Mouse (Mus musculus) CH12.LX (cell line): ENCODE measurements around the gene Gsta1. TPM values are rescaled to one million over a fixed set of nuclear protein-coding genes. Genes with fewer than 3 reads are reported as not detected.
"Not testable (repeated sequence)": the region's sequence is repeated elsewhere in the genome, so short reads cannot be mapped to it uniquely, and the experiment has no call there.

Source experiments
- DNase-seq: peaks from one replicate; pipeline ENCODE4 v3.0.0-alpha.2; 2013; ENCODE audit errors: extremely low read depth
- H3K27ac ChIP-seq: 2 replicates; pipeline ENCODE4 v1.5.1; 2012; ENCODE audit warnings: low read depth, mild to moderate bottlenecking, control low read depth, moderate library complexity; ENCODE audit not compliant: insufficient read depth
- H3K27me3 ChIP-seq: replicated peaks from 2 replicates; pipeline ENCODE3; 2012; ENCODE audit warnings: inconsistent platforms
- H3K36me3 ChIP-seq, 2 experiments: replicated peaks in 1 of 2; 2 replicates each; pipeline versions ENCODE3 to v1.6.1; 2012; ENCODE audit warnings: inconsistent platforms in 1 of 2, low read length in 1 of 2, mild to moderate bottlenecking in 1 of 2, mixed read lengths in 1 of 2, moderate library complexity in 1 of 2; ENCODE audit not compliant: control insufficient read depth in 1 of 2, insufficient read depth in 1 of 2
- H3K4me1 ChIP-seq, 2 experiments: 2 replicates each; pipeline ENCODE4 v1.6.1; 2012; ENCODE audit warnings: inconsistent platforms in 1 of 2, moderate library complexity in 1 of 2; ENCODE audit not compliant: insufficient read depth in 2 of 2, control insufficient read depth in 1 of 2
- H3K4me2 ChIP-seq: 2 replicates; pipeline ENCODE4 v1.6.1; 2012; ENCODE audit warnings: low read depth, mild to moderate bottlenecking, control low read depth; ENCODE audit not compliant: poor library complexity, insufficient read depth, severe bottlenecking
- H3K4me3 ChIP-seq, 3 experiments: fragments of 150-350 bp in 1 of 3; sonication (generic) in 1 of 3; replicated peaks in 1 of 3; 2 replicates each; pipeline versions ENCODE3 to v1.5.1; 2011 to 2012; ENCODE audit warnings: low read depth in 2 of 3, low read length in 2 of 3, mild to moderate bottlenecking in 2 of 3, moderate library complexity in 2 of 3, control low read depth in 1 of 3, improper control_type of control experiment in 1 of 3, inconsistent platforms in 1 of 3, mixed read lengths in 1 of 3; ENCODE audit not compliant: poor library complexity in 1 of 3
- H3K79me2 ChIP-seq: replicated peaks from 2 replicates; pipeline ENCODE4 v1.6.1; 2012; ENCODE audit warnings: mild to moderate bottlenecking, moderate library complexity; ENCODE audit not compliant: control insufficient read depth, poor library complexity, insufficient read depth, severe bottlenecking; ENCODE audit errors: extremely low read depth
- H3K9ac ChIP-seq: 2 replicates; pipeline ENCODE4 v1.6.1; 2012; ENCODE audit warnings: low read depth, mild to moderate bottlenecking, control low read depth, moderate library complexity; ENCODE audit not compliant: insufficient read depth
- H3K9me3 ChIP-seq: replicated peaks from 2 replicates; pipeline ENCODE3; 2012; ENCODE audit warnings: low read length, inconsistent platforms, mixed read lengths
- CHD1 ChIP-seq: IDR thresholded peaks from 2 replicates; pipeline ENCODE4 v1.6.1; 2012; ENCODE audit warnings: low read depth, low read length, improper control_type of control experiment, inconsistent platforms
- E2F4 ChIP-seq: IDR thresholded peaks from 2 replicates; pipeline ENCODE4 v1.6.1; 2011; ENCODE audit warnings: low read depth, low read length, improper control_type of control experiment; ENCODE audit not compliant: insufficient replicate concordance
- ELF1 ChIP-seq: IDR thresholded peaks from 2 replicates; pipeline ENCODE4 v1.6.1; 2014; ENCODE audit warnings: low read depth, mild to moderate bottlenecking, inconsistent platforms, low read length, improper control_type of control experiment
- EP300 ChIP-seq: IDR thresholded peaks from 2 replicates; pipeline ENCODE4 v1.6.1; 2011; ENCODE audit warnings: low read length, improper control_type of control experiment
- ETS1 ChIP-seq: conservative IDR thresholded peaks from 2 replicates; pipeline ENCODE4 v1.6.1; 2012; ENCODE audit warnings: low read depth, mild to moderate bottlenecking, inconsistent platforms, low read length, improper control_type of control experiment, moderate library complexity
- HCFC1 ChIP-seq: IDR thresholded peaks from 2 replicates; pipeline ENCODE4 v1.6.1; 2012; ENCODE audit warnings: low read depth, mild to moderate bottlenecking, inconsistent platforms, low read length, improper control_type of control experiment
- JUND ChIP-seq: conservative IDR thresholded peaks from 2 replicates; pipeline ENCODE4 v1.6.1; 2011; ENCODE audit warnings: low read depth, low read length, improper control_type of control experiment
- KAT2A ChIP-seq: IDR thresholded peaks from 2 replicates; pipeline ENCODE4 v1.6.1; 2012; ENCODE audit warnings: low read length, improper control_type of control experiment, inconsistent platforms; ENCODE audit not compliant: insufficient replicate concordance
- MAX ChIP-seq: IDR thresholded peaks from 2 replicates; pipeline ENCODE4 v1.6.1; 2011; ENCODE audit warnings: low read length, improper control_type of control experiment
- MEF2A ChIP-seq: IDR thresholded peaks from 2 replicates; pipeline ENCODE4 v1.6.1; 2014; ENCODE audit warnings: low read depth, mild to moderate bottlenecking, inconsistent platforms, low read length, improper control_type of control experiment, borderline replicate concordance
- MYC ChIP-seq: IDR thresholded peaks from 2 replicates; pipeline ENCODE4 v1.6.1; 2011; ENCODE audit warnings: low read depth, mild to moderate bottlenecking, improper control_type of control experiment, low read length
- POLR2A ChIP-seq: IDR thresholded peaks from 2 replicates; pipeline ENCODE4 v1.6.1; 2011; ENCODE audit warnings: low read depth, mild to moderate bottlenecking, improper control_type of control experiment, low read length
- SIN3A ChIP-seq: IDR thresholded peaks from 2 replicates; pipeline ENCODE4 v1.6.1; 2012; ENCODE audit warnings: low read length, improper control_type of control experiment, inconsistent platforms
- SMC3 ChIP-seq: IDR thresholded peaks from 2 replicates; pipeline ENCODE4 v1.6.1; 2011; ENCODE audit warnings: low read depth, low read length, improper control_type of control experiment
- TCF12 ChIP-seq: IDR thresholded peaks from 2 replicates; pipeline ENCODE4 v1.6.1; 2014; ENCODE audit warnings: low read depth, mild to moderate bottlenecking, inconsistent platforms, low read length, improper control_type of control experiment
- UBTF ChIP-seq: IDR thresholded peaks from 2 replicates; pipeline ENCODE4 v1.6.1; 2012; ENCODE audit warnings: low read depth, mild to moderate bottlenecking, inconsistent platforms, low read length, improper control_type of control experiment, moderate library complexity
- USF2 ChIP-seq: conservative IDR thresholded peaks from 2 replicates; pipeline ENCODE4 v1.6.1; 2011; ENCODE audit warnings: low read depth, low read length, improper control_type of control experiment
- dilution Hi-C: fragments of 300-500 bp; cut with MboI; formaldehyde crosslinking; loops from 2 replicates; pipeline ENCODE4 v1.14.3; 2020; ENCODE audit warnings: low sequenced_read_pairs; ENCODE audit not compliant: extremely low pct_unique_long_range_greater_than_20kb, extremely low pct_ligation_motif_present
- in situ Hi-C: fragments of 300-500 bp; cut with MboI; formaldehyde crosslinking; loops from 3 replicates; pipeline ENCODE4 v1.14.3; 2019; ENCODE audit warnings: low sequenced_read_pairs, low pct_ligation_motif_present, low pct_unique_long_range_greater_than_20kb, mixed read lengths
- polyA plus RNA-seq: library from polyadenylated mRNA; unstranded; fragments of >175 nt; gene quantifications from 2 replicates; pipeline ENCODE4 v1.2.1, GENCODE M21; 2012; ENCODE audit warnings: low read depth; ENCODE audit not compliant: insufficient read length
- total RNA-seq, 2 experiments: library from RNA; depleted of rRNA; stranded (reverse); fragments of 300-350 nt in 1 of 2; fragments of >200 nt in 1 of 2; gene quantifications; 2 replicates each; pipeline ENCODE4 v1.2.3; 2012 to 2014

Gsta1 gene
- total and polyA plus RNA-seq, 3 experiments, result not detected

DNA sequence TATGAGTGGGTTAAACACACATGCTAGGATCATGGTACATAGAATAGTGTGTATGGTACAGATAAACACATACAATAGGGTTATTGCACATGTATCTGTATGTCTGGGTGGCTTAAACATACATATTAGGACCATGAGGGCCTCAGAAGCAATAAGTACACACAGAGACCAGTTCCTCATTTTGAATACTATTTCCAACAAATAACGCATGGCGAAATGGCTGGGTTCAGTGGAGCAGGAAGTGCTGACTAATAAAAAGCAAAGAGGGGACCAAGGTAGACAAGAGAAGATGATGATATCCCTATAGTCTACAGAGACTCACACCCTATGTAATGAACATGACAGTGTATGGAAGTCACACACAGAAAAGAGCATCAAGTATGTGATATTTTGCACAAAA lies 2.3 kb upstream of the Gsta1 start:
- Histone ChIP-seq H3K4me1 (peaks cover 0 to 17% of the 10 kb centered on the region in 2 experiments; a peak in 2 of 4 replicates), H3K79me2 (no peaks in the 10 kb centered on the region), H3K27ac (no peak overlapping the region), H3K9ac (no peak overlapping the region), H3K9me3 (no peaks in the 10 kb centered on the region), H3K4me3 (no peak overlapping the region), H3K27me3 (no peaks in the 10 kb centered on the region), H3K4me2 (no peak overlapping the region), H3K36me3 (no peaks in the 10 kb centered on the region)
- TF ChIP-seq MAX (no peak), SMC3 (no peak), MYC (no peak), UBTF (no peak), KAT2A (no peak), TCF12 (no peak), ELF1 (no peak), E2F4 (no peak), MEF2A (no peak), EP300 (no peak), JUND (no peak), ETS1 (no peak), USF2 (no peak), SIN3A (no peak), POLR2A (no peak), HCFC1 (no peak), CHD1 (no peak)
- peak; percentile 45 for DNase-seq
- dilution Hi-C loops (no loop called here), in situ Hi-C loops (no loop called here)

DNA sequence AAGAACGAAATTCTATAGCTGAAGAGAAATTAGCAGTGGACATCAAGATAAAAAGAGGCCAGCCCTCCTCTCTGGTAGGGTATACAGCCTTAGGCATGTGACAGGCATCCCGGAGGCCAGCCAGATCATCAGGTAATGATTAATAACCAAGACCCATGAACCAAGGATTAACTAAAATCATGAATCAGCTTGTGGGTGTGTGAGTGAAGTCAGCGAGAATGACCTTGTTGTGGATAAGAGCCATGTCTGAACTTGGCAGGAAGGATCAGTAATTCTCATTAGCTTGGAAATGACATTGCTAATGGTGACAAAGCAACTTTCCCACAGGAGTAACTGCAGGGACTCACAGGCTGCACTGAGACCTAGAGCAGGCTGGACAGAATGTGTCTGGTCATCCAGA lies 798 bp upstream of the Gsta1 start:
- H3K79me2 ChIP-seq, H3K9me3 ChIP-seq, H3K36me3 ChIP-seq, in situ Hi-C loops, DNase-seq, H3K27ac ChIP-seq, H3K27me3 ChIP-seq, H3K9ac ChIP-seq, H3K4me2 ChIP-seq, H3K4me3 ChIP-seq, dilution Hi-C loops: not testable (repeated sequence)
- H3K4me1 ChIP-seq, result peaks cover 0 to 17% of the 10 kb centered on the region in 2 experiments; a peak in 2 of 4 replicates

DNA sequence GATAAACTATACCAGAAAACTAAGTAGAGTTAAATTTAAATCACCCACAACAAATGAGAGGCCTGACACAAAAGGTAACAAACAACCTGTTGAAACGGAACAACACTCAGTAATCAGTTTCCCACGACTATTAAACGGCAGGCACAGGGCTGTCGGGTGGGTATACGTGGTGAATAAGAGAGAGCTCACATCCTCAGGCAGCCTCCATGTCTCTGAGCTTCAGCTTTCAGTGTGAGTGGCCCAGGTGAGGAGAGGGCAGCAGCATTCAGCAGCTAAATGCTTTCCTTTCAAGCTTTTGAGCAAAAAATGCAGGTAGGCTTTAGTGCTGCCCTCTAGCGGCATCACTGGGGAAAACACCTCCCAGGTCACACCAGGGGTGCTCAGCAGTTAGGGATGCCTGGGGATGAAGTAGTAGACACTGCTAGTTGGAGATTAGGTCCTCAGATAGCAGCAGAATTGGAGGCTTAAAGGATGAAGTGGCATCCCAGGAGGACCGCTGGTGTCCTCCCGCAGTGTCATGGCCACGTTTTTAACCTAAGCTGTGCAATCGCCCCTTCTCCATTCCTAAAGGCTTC lies 2.8 kb downstream of the Gsta1 start:
- dilution Hi-C loops, H3K79me2 ChIP-seq, H3K27me3 ChIP-seq, in situ Hi-C loops, H3K27ac ChIP-seq, DNase-seq, H3K36me3 ChIP-seq, H3K4me3 ChIP-seq, H3K4me2 ChIP-seq, H3K9ac ChIP-seq, H3K9me3 ChIP-seq: not testable (repeated sequence)
- H3K4me1 ChIP-seq, result peaks cover 0 to 13% of the 10 kb centered on the region in 2 experiments; a peak in 2 of 4 replicates

DNA sequence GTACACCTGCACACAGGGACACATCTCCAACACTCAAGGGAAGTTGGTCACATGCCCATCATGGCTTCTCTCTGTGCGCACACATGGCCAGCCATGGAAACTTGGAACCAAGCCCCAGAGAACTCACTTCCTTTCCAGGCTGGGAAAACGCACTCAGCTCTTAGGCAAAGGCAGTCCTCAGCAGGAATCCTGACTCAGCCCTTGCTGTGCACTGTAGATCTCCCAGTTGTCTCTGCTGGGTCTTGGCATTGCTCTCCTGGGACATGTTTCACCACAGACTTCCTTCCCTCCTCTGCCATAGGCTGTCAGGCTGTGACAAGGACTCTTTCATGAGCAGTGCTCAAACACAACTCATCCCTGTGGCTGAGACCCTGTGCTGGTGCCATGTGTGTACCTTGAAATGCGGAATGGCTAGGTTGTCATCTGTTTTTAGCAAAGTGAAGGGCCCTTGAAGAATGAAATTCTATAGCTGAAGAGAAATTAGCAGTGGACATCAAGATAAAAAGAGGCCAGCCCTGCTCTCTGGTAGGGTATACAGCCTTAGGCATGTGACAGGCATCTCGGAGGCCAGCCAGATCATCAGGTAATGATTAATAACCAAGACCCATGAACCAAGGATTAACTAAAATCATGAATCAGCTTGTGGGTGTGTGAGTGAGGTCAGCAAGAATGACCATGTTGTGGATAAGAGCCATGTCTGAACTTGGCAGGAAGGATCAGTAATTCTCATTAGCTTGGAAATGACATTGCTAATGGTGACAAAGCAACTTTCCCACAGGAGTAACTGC lies 25.4 kb downstream of the Gsta1 start:
- H3K79me2 ChIP-seq, dilution Hi-C loops, H3K9ac ChIP-seq, DNase-seq, H3K27ac ChIP-seq, H3K4me3 ChIP-seq, in situ Hi-C loops, H3K4me2 ChIP-seq, H3K27me3 ChIP-seq, H3K36me3 ChIP-seq, H3K4me1 ChIP-seq, H3K9me3 ChIP-seq: not testable (repeated sequence)
